Mouse (Mus musculus): ENCODE data around the gene AC170998.1. TPM values are rescaled to one million over a fixed set of nuclear protein-coding genes. Genes with fewer than 3 reads are reported as not detected.

The AC170998.1 gene
- 8.7 and 12.8 TPM in 2 replicates for total RNA-seq (2014; fragmentation: Nextera tagmentation)
- not detected in 2 replicates for total RNA-seq (2017)

DNA sequence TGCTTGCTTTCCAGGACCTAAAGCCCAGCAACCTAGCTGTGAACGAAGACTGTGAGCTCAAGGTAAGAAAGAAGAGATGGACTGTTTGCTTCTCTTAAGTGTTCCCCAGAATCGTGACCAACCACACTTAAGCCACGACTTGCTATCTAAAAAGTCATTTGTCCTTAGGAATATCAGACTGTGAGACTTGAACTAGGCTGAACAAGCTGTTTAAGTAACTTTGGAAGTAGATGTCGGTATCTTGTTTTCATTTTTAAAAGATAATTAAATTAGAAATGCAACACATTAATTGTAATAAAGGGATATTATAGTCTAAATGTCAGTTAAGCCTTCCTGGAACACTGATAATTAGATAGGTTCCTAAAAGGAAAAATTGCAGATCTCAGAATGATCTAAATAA lies at the start of gene AC170998.1:
TSS of gene AC170998.1 (plus strand) at position 301 of the 400 bp plus-strand sequence.
- no peak for ATAC-seq (replicated peaks; ENCODE audit: low FRiP score, low TSS enrichment, poor library complexity, severe bottlenecking)

DNA sequence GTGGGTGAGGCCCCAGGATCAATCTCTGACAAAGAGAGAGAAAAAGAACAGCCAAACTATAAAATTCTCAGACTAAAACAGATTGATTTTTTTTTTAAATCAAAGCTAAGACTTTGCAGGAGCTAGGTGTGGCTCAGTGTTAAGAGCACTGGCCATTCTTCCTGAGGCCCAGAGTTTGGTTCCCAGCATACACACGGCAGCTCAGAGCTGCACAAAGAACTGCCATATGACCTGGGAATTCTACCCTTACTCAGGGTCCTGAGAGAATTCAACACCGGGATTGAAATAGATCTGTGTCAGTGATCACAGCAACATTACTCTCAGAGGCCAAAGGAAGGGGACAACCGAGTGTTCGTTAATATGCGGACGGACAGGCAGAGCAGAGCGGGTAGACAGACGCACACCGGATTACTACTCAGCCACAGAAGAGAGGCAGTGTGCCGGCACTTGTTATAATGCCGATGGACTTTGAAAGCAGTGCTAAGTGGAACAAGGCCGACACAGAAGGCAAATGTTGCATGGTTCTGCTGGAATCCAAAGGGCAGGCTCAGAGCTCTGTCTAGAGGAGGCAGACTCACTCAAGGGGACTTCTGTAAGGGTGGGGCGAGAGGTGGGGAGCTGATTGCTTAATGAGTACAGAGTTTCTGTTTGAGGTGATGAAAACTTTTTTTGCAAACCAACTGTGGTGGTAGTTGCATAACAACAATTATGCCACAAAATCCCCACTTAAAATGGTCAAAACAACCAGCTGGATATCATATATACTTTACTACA lies 43.4 kb upstream of the AC170998.1 start:
- ATAC-seq (replicated peaks; ENCODE audit: low FRiP score, low TSS enrichment, poor library complexity, severe bottlenecking) = no peak

DNA sequence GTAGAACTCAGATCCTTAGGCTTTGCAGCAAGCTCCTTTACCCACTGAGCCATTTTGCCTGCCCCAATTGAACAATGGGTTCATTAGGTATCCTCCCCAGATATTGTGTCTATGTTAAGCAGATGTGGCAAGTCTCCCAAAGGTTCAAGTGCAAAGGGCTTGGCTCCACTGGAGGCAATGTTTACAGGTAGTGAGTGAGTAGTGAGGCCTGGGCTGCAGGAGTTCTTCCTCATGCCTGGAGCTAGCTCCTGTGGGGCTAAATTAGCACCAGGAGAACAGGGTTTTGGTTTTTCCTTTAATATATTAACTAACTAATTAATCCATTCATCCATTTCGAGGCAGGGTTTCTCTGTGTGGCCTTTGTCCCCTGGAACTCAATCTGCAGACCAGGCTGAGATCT lies 42.3 kb upstream of the AC170998.1 start:
- no peak for ATAC-seq (replicated peaks; ENCODE audit: low FRiP score, low TSS enrichment, poor library complexity, severe bottlenecking)

DNA sequence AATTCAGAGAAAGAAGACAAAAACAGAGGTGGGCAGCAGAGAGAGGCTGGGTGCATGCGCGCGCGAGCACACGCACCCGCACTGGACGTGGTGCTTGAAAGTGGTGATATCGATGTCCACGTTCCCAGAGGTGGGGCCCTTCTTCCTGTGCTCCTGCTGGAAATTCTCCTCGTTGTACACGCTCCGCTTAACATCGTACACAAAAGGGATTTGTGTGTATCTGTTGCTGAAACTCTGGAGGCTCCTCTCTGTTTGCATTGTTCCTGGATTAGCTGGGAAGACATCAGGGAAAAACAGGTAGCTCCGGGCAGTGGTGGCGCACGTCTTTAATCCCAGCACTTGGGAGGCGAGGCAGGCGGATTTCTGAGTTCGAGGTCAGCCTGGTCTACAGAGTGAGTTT lies 41.3 kb upstream of the AC170998.1 start:
- ATAC-seq (replicated peaks; ENCODE audit: low FRiP score, low TSS enrichment, poor library complexity, severe bottlenecking) = no peak

DNA sequence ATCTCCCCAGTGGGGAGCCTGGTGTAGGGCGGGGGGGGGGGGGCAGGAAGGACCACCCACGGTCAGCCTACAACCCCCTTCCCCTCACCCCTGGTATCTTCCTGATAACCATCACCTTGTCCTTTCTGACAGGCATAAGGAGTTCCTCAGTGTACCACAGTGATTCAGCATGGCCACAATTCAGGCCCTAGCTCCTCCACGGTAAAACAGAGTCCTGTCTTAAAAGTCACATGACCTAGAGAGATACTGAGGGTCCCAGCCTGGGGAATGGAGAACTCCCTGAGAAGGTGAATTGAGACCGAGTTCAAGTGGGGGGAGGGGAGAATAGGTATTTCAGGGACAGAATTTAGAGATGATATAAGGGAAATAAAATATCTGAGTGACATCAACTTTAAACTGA lies 38.5 kb upstream of the AC170998.1 start:
- ATAC-seq (replicated peaks; ENCODE audit: low FRiP score, low TSS enrichment, poor library complexity, severe bottlenecking) = no peak

DNA sequence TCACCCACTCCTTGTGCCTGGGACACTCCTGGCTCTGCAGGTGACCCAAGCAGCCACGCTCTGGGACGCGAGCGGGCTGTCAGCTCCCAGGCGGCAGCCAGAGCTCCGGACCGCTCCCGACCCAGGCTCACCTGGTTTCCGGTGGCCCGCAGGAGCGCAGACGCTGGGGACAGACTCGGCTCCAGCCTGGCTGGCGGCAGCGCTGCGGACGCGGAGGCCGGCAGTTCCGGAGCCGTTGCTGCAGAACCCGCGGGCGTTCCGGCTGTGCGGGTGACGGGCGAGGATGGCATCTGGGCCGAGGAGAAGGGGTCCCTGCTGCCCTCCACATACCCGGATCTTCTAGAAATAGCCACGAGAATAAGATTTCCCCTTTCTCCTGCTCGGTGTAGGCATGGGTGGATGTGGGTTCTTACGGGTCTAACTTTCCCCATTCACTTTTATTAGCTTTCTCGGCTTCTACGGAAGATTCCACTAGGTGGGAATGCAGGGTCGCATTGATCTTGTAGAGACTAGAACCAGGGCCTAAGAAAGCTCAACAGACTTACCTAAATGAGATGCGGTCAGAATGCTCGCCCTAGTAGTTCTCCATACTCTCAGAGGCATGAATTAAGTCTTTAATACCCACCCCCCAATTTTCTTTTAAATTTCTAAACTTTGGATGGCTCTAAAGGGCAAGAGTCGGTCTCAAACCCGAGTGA lies 36.1 kb upstream of the AC170998.1 start, which contains the start of gene Slc26a8:
TSS of gene Slc26a8 (minus strand) at position 648 of the 698 bp plus-strand sequence.
- no peak for ATAC-seq (replicated peaks; ENCODE audit: low FRiP score, low TSS enrichment, poor library complexity, severe bottlenecking)

DNA sequence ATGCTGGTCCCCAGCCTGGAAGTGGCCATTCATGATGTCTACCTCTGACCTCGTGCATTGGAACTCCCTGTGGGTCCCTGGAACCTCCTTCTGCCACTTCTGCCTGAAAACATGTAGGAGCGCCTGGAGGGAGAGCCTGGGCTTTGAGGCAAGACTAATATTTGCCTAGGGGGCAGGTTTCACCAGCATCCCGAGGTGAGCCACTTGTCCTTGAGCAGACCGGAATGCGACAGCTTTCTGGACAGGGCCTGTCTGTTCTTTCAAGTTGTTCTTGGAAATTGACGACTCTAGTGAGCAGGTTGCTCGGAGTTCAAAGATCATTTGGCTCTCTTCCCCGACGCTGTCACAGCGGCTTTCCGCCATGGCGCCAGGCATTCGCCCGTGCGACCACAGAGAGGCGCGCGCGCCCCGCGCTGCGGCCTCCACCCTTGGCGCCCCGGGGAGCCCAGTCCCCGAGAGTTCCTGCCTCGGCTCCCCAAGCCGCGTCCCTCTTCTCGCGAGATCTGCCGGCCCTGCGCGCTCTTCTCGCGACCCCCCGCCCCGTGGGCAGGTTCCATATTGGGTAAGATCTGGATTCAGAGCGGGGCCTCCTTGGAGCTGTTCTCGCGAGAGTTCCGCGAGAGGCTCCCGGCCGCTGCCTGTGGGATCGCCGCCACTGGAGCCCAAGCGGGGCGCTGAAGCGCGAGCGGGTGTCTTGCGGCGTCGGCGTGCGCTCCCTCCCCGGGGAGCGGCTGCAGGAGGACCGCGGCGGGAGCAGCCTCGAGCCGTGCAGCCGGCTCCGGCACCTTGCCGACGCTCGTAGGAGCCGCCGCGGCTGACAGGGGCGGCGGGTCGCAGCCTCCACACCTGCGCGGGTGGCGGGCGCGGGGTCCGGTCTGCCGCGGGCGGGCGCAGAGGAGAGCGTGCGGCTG lies 34.9 kb upstream of the AC170998.1 start, which contains the start of gene Mapk14:
TSS of gene Mapk14 (plus strand) at position 554 of the 911 bp plus-strand sequence.
- ATAC-seq (replicated peaks; ENCODE audit: low FRiP score, low TSS enrichment, poor library complexity, severe bottlenecking) = peak; percentile 86

DNA sequence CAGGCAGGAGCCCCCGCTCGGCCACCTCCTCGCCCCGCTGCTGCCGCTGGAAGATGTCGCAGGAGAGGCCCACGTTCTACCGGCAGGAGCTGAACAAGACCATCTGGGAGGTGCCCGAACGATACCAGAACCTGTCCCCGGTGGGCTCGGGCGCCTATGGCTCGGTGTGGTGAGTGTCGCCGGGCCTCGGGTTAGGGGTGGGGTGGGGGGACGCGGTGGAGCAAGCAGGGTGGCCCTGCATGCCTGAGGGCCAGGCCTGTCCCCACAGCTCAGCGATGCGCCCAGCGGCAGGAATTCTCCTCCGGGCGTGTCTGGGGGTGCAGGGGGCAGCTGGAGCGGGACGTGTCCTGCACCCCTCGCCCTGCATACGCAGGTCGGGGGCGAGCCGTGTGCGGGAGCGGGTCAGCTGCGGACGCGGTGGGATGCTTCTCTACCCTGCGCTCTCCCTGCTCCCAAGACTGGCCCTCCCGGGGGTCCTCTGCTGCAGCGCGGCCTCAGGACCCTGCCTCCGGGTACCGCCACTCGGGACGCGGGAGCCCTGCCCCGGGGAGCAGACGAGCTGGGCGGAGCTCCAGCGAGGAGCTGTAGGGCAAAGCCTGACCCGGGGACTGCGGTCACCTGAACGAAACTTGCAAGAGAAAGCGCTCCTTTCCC lies 34.1 kb upstream of the AC170998.1 start:
- 0 out of 2 replicates have a peak, but pooled peaks have one; percentile 36 for ATAC-seq (replicated peaks; ENCODE audit: low FRiP score, low TSS enrichment, poor library complexity, severe bottlenecking)

DNA sequence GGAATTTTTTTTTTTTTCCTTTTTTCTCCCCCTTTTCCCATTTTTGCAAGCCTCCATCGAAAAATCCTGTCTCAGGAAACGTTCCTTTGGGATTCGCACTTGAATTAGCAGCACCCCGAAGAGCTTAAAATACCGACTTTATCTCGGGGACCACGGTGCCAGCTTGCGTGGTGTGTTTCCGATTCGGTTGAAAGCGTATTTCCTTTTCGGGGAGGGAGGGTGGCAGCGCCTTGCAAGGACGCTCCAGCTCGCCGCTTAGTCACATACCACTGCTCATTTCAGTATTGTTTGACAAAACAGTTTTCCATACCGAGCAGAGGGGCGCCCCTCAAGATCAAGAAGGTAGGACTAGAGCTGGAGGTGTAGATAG lies 33.6 kb upstream of the AC170998.1 start:
- ATAC-seq (replicated peaks; ENCODE audit: low FRiP score, low TSS enrichment, poor library complexity, severe bottlenecking) = peak; percentile 34; the same call in 1 of the 2 replicates

DNA sequence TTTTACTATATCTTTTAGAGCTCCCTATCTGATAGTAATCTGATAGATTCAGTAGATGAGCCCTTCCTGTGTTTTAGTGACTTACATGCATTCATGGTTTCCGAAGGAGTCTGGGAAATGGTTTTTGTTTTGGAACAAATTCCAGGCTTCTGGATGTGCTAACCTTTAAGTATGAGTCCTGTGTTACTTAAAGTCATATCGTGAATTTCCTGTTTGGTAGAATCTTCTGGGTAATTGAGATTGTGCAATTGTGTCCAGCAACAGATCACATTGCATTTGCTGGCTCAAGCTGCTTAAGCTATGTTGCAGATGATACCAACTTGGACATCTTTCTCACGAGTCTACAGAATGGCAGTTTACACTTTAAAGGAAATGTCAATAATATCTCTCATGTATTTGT lies 32.8 kb upstream of the AC170998.1 start:
- no peak for ATAC-seq (replicated peaks; ENCODE audit: low FRiP score, low TSS enrichment, poor library complexity, severe bottlenecking)

DNA sequence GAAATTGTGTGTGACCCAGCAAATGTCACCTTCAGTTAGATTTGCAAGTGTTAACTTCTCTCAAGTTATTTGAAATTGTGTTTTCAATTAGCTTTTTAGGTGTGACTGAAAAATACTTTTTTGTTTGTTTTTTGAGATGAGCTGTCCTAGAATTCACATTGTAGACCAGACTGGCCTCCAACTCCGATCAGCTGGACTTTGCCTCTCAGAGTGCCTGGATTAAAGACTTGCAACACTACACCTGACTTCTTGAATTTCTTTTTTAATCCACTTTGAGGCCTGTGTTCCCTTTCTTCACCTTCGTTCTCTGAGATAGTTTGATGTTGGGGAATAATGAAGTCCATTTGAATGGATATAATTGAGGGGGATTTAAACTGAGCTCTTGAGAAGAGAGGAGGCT lies 31.8 kb upstream of the AC170998.1 start:
- no peak for ATAC-seq (replicated peaks; ENCODE audit: low FRiP score, low TSS enrichment, poor library complexity, severe bottlenecking)

DNA sequence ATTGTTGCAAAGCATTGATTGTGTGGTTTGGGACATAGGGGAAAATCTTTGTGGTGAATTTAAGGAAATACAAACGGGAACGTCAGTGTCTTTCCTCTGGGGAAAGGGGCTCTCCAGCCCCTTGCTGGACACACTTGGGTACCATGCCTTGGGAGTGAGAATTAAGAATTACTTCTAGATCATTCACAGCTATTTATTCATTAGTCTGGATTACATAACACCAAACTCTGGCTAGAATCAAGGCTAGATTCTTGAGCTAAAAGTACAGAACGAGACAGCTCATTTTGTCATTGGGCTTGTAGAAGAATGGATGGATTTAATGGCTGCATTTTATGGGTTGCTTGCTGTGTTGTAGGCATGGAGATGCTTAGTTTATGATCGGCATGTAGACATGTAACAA lies 31.1 kb upstream of the AC170998.1 start:
- ATAC-seq (replicated peaks; ENCODE audit: low FRiP score, low TSS enrichment, poor library complexity, severe bottlenecking) = no peak

DNA sequence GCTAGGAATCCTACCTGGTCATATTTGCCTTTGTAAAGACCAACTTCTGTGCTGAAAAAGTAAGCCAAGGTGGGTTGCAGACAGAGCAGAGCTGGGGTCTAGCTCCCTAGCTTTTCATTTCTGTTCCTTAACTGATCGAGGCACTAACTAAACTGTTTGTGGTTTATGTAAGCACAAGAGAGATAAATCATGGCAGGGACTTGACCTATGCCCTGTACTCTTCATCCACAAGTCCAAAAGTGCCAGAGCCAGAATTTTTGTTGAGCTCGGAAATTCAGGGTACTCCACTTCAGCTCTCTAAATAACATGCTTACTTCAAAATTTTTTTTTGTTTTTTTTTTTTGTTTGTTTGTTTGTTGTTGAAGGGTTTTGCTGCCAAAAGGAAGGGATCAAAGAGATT lies 29.2 kb upstream of the AC170998.1 start:
- no peak for ATAC-seq (replicated peaks; ENCODE audit: low FRiP score, low TSS enrichment, poor library complexity, severe bottlenecking)

DNA sequence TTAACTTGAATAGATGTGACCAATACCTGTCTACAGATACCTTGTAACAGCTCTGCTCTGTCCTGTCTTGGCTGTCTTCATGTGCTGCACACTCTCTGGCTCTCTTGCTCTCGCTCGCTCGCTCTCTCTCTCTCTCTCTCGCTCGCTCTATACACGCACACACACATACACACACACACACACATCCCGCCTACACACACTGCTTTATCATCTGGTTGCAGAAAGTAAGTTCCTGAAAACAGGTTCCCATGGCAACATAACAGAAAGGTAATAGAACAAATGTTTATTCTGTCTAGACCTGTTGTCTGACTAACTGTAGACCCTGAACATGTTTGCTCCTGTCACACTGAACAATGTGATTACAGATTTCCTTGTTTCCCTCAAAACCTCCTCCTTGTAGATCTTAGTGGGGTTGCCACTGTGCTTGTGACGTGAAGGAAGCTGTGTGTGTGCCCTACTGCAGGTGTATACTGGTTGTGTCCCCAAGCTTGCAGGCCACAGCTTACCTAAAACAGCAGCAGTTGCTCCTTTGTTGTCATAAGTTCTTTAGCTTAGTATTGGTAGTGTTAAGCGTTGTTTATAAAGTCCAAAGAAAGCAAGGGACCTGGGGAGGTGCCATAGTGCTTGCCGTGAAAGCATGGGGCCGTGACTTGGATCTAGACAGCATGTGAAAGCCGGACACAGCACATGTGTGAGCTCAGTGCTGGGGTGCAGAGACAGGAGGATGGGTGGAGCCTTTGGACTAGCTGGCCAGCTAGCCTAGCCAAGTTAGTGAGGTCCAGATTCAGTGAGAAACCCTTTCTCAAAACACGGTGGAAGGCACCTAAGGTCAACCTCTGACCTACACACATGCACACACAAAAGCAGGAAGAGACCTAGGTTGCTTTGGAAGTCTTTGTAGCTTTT lies 28.3 kb upstream of the AC170998.1 start:
- peak; percentile 73 for ATAC-seq (replicated peaks; ENCODE audit: low FRiP score, low TSS enrichment, poor library complexity, severe bottlenecking)

DNA sequence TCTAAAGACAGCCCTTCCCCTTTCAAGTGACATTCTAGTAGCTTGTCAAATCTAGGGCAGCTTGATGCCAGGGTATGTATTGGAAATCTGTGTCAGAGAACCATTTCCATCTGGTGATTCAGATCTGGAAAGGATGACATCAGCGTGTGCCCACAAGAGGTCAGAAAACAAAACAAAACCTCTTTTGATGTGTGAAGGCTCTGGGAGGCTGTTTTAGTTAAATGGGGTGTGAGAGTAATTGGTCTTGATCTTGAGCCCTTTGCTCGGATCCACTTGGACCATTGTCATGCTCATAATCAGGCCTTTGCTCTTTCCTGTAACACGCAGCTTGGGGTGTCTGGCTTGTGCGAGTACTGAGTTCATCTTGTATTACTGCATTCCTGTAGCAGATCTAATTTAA lies 27.6 kb upstream of the AC170998.1 start:
- ATAC-seq (replicated peaks; ENCODE audit: low FRiP score, low TSS enrichment, poor library complexity, severe bottlenecking) = no peak

DNA sequence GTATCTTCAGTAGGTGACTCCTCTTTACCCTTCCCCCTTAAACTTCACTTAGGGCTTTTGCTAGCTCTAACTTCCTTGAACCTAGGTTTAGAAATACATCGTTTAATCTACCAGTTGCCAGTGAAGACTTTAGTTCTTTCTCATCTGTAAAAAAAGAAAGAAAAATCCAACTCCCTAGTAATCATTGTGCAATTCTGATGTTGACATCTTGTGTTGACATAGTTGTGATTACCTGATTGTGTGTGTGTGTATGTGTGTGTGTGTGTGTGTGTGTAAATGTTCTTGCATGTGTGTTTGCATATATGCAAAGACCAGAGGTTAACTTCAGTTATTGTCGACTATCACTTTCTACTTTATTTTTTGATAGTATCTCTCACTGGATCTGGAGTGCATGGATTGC lies 27.2 kb upstream of the AC170998.1 start:
- no peak for ATAC-seq (replicated peaks; ENCODE audit: low FRiP score, low TSS enrichment, poor library complexity, severe bottlenecking)

DNA sequence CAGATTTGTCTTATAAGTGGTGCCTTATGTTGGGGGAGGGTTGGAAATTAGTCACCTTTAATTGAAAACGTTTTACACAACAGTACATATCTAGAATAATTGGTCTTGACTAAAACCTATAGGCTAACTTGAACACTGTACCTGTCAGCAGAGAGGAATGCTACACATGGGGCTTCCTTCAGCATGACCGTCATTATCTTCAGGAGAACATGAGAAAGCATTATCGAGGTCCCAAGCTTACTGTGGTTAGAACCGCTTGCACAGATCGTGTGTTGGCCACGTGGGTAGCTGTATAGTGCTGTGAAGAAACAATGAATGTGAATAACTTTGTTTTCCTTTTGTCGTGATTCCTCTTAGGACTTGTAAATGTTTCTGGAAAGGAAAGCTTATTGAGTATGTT lies 26.1 kb upstream of the AC170998.1 start:
- ATAC-seq (replicated peaks; ENCODE audit: low FRiP score, low TSS enrichment, poor library complexity, severe bottlenecking) = peak; percentile 88

DNA sequence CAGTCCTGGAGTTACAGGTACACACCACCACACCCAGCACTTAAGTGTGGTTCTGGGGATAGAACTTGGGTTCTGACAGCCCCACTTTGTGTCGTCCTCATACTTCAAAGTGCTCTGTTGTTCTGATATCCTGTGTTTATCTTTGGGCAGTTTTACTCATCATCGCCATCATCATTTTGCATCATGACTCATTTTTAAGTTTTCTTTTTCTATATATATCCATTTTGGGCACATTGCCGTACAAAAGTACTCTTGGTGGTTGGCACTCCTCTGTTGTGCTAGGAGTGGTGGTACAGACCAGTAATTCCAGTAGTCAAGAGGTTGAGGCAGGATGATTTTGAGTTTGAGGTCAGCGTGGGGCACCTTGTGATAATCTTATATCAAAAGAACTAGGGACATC lies 24.7 kb upstream of the AC170998.1 start:
- ATAC-seq (replicated peaks; ENCODE audit: low FRiP score, low TSS enrichment, poor library complexity, severe bottlenecking) = no peak

Data from megakaryocyte-erythroid progenitor cell, adult 5-6 weeks (primary cell).